Mouse (Mus musculus): Measurements from ENCODE around the gene Itgae. TPM values are rescaled to one million over a fixed set of nuclear protein-coding genes. Genes with fewer than 3 reads are reported as not detected.
"Not testable (repeated sequence)": the region's sequence is repeated elsewhere in the genome, so short reads cannot be mapped to it uniquely, and the experiment has no call there.

Itgae gene
- total and polyA plus RNA-seq, 3 experiments = 0.14 to 0.37 (median 0.16) TPM

DNA sequence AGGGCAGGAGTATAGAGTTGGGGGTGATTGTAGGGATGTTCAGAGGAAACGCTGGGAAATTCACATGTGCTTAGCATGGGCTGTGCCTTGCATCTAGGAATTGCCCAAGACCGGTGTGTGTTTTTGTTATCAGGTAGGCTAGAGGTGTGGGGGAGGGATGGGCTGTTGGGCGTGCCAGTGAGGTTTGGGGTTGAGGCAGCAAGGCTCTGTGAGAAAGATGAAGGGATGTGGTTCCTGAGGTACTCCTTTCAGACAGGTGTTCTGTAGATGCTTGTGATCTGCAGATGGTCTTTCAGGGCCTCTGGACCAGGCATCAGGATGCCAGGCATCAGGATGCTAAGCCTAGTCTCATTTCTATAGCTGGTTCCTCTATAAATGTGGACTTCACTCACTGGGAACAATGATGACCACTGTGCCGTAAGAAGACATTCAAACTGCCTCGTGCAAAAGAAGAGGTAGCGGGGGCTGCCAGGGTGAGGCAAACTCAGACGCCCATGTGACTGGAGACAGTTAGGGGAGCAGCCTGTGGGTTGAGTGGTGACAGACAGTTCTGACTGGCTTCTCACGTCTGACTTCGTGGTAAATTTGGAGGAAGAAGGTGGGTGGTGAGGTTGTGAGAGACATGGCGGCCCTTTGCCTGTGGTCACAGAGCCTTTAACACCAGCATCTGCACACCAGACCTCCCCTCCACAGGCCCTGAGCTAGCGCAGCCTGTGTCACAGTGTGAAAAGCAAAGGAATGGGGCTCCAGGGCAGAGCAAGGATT, 4.0 kb downstream of the Itgae start:
- no peak overlapping the region for H3K9ac ChIP-seq (ENCODE audit: low read depth, low read length)
- H3K27ac ChIP-seq = no peak overlapping the region
- H3K4me3 ChIP-seq = no peak overlapping the region
- no peaks in the 10 kb centered on the region for H3K27me3 ChIP-seq (ENCODE audit: control insufficient read depth, insufficient read depth, low read length)
- DNase-seq = no peak
- H3K36me3 ChIP-seq (ENCODE audit: control insufficient read depth, insufficient read depth, low read length) = no peaks in the 10 kb centered on the region
- WGBS = 75% methylated on average over 11 of the region's 11 CpGs
- no peaks in the 10 kb centered on the region for H3K79me2 ChIP-seq (replicated peaks; ENCODE audit: control insufficient read depth, insufficient read depth, low read length)
- no peak for TF ChIP-seq CTCF (IDR thresholded peaks at IDR 0.05)
- TF ChIP-seq POLR2A (IDR thresholded peaks at IDR 0.05; ENCODE audit: insufficient read depth, low read depth, low read length) = no peak
- TF ChIP-seq EP300 (IDR thresholded peaks at IDR 0.05; ENCODE audit: insufficient read depth, low read depth, low read length) = no peak
- intact Hi-C loops (cut with DNase I) = no loop called here
- no peaks in the 10 kb centered on the region for H3K4me1 ChIP-seq (ENCODE audit: control insufficient read depth, insufficient read depth, low read length)

DNA sequence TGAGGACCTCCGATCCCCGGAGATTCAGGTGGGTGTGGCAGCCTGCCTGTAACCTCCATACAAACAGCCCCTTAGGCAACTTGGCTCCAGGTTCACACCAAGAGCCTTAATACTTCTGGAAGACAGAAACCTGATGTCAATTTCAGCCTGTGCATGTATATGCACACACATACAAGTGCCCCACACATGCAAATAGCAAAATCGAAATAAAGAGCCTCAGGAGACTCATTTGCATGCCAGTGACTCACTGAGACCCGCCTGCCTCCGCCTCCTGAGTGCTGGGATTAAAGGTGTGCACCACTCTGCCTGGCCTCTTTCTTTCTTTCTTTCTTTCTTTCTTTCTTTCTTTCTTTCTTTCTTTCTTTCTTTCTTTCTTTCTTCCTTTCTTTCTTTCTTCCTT, 8.5 kb downstream of the Itgae start:
- H3K4me3 ChIP-seq = no peak overlapping the region
- H3K27me3 ChIP-seq (ENCODE audit: control insufficient read depth, insufficient read depth, low read length) = no peaks in the 10 kb centered on the region
- 70% methylated on average over 5 of the region's 5 CpGs for WGBS
- no peaks in the 10 kb centered on the region for H3K36me3 ChIP-seq (ENCODE audit: control insufficient read depth, insufficient read depth, low read length)
- no peak for TF ChIP-seq EP300 (IDR thresholded peaks at IDR 0.05; ENCODE audit: insufficient read depth, low read depth, low read length)
- TF ChIP-seq CTCF (IDR thresholded peaks at IDR 0.05) = no peak
- no peak for TF ChIP-seq POLR2A (IDR thresholded peaks at IDR 0.05; ENCODE audit: insufficient read depth, low read depth, low read length)
- no peaks in the 10 kb centered on the region for H3K79me2 ChIP-seq (replicated peaks; ENCODE audit: control insufficient read depth, insufficient read depth, low read length)
- H3K9ac ChIP-seq (ENCODE audit: low read depth, low read length) = no peak overlapping the region
- H3K27ac ChIP-seq = no peak overlapping the region
- H3K4me1 ChIP-seq (ENCODE audit: control insufficient read depth, insufficient read depth, low read length) = peaks cover 2% of the 10 kb centered on the region
- no peak for DNase-seq
- intact Hi-C loops (cut with DNase I) = no loop called here

DNA sequence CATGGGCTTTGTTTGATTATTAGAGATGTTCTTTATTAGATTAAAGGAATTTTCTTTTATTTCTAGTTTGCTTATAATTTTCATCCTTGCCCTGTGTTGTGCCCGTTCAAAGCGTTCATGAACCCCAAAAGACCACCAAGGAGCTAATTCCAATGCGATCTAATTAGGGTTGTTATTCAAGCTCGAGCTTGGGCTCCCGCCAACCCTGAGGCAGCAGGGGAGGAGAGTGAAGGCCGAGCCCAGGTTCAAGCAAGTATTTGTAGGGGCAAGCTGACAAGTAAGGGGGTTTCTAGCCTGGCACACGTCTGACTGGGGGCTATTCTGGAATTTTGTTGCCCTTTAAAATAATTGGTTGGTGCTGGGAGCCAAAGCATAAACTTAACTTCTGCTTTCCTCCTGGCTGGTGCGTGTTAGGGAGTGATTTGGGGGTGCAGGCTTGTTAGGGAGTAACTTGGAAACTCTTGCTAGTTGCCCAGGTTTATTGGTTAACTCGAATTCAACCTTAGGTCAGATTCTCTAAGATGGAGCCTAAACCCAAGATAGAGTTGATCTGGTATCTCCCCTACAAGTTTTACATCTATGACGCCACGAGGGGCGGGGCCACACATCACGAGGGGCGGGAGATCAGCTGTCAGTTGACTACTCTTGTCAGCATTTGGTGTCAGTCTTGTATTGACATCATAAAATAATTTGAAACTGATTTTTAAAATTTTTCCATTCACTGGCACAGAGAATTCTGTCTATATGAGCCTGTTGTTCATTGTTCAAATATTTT, 9.8 kb downstream of the Itgae start:
- Histone ChIP-seq H3K27me3 (ENCODE audit: control insufficient read depth, insufficient read depth, low read length) (no peaks in the 10 kb centered on the region), H3K4me3 (no peak overlapping the region), H3K36me3 (ENCODE audit: control insufficient read depth, insufficient read depth, low read length) (no peaks in the 10 kb centered on the region), H3K4me1 (ENCODE audit: control insufficient read depth, insufficient read depth, low read length) (peaks cover 2% of the 10 kb centered on the region), H3K79me2 (replicated peaks; ENCODE audit: control insufficient read depth, insufficient read depth, low read length) (no peaks in the 10 kb centered on the region), H3K9ac (ENCODE audit: low read depth, low read length) (no peak overlapping the region), H3K27ac (no peak overlapping the region)
- intact Hi-C loops (cut with DNase I) = no loop called here
- 80% methylated on average over 14 of the region's 14 CpGs for WGBS
- no peak for DNase-seq
- TF ChIP-seq EP300 (IDR thresholded peaks at IDR 0.05; ENCODE audit: insufficient read depth, low read depth, low read length) (no peak), CTCF (IDR thresholded peaks at IDR 0.05) (no peak), POLR2A (IDR thresholded peaks at IDR 0.05; ENCODE audit: insufficient read depth, low read depth, low read length) (no peak)

DNA sequence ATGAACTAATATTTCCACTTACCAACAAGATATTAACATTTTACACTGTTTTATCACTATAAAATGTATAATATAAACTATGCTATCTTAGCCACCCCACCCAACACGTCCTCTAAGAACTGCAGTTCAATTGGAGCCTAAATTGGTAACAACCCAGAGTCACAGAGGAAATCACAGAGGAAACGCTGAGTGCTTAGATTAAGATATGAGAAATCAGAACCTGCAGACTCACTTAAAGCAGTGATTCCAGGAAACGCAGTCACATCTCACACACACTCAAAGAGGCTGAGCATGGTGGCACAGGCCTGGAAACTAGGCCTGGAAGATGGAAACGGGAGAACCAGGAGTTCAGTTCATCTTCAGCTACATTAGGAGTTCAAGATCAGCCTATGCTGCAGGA, 10.9 kb downstream of the Itgae start:
- no peak for DNase-seq
- Histone ChIP-seq H3K27me3 (ENCODE audit: control insufficient read depth, insufficient read depth, low read length) (no peaks in the 10 kb centered on the region), H3K4me3 (no peak overlapping the region), H3K79me2 (replicated peaks; ENCODE audit: control insufficient read depth, insufficient read depth, low read length) (no peaks in the 10 kb centered on the region), H3K27ac (no peak overlapping the region), H3K36me3 (ENCODE audit: control insufficient read depth, insufficient read depth, low read length) (no peaks in the 10 kb centered on the region), H3K9ac (ENCODE audit: low read depth, low read length) (no peak overlapping the region), H3K4me1 (ENCODE audit: control insufficient read depth, insufficient read depth, low read length) (peaks cover 2% of the 10 kb centered on the region)
- intact Hi-C loops (cut with DNase I) = no loop called here
- TF ChIP-seq EP300 (IDR thresholded peaks at IDR 0.05; ENCODE audit: insufficient read depth, low read depth, low read length) (no peak), CTCF (IDR thresholded peaks at IDR 0.05) (no peak), POLR2A (IDR thresholded peaks at IDR 0.05; ENCODE audit: insufficient read depth, low read depth, low read length) (no peak)
- WGBS = 40% methylated on average over 4 of the region's 4 CpGs

DNA sequence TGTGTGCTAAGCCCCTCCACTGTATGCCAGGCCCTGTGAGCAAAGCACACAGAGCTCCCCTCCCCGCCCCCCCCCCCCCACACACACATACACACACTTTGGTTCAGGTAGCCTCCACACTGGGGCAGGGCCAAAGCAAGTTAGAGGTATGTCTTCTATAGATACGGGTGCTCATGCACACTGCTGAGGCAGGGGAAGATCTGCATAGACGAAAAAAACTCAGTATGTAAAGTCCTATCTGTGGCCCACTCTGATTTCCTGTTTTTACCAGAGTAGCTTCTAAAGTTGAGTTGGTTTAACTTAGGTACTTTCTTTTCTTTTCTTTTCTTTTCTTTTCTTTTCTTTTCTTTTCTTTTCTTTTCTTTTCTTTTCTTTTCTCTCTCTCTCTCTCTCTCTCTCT, 14.9 kb downstream of the Itgae start:
- H3K27me3 ChIP-seq (ENCODE audit: control insufficient read depth, insufficient read depth, low read length) = no peaks in the 10 kb centered on the region
- H3K4me1 ChIP-seq (ENCODE audit: control insufficient read depth, insufficient read depth, low read length) = peaks cover 2% of the 10 kb centered on the region
- H3K9ac ChIP-seq (ENCODE audit: low read depth, low read length) = no peak overlapping the region
- no peak for DNase-seq
- no peak overlapping the region for H3K4me3 ChIP-seq
- no peaks in the 10 kb centered on the region for H3K79me2 ChIP-seq (replicated peaks; ENCODE audit: control insufficient read depth, insufficient read depth, low read length)
- no peaks in the 10 kb centered on the region for H3K36me3 ChIP-seq (ENCODE audit: control insufficient read depth, insufficient read depth, low read length)
- 66% methylated on average over 3 of the region's 3 CpGs for WGBS
- TF ChIP-seq CTCF (IDR thresholded peaks at IDR 0.05) (no peak), POLR2A (IDR thresholded peaks at IDR 0.05; ENCODE audit: insufficient read depth, low read depth, low read length) (no peak), EP300 (IDR thresholded peaks at IDR 0.05; ENCODE audit: insufficient read depth, low read depth, low read length) (no peak)
- no peak overlapping the region for H3K27ac ChIP-seq
- intact Hi-C loops (cut with DNase I) = loop anchor here (5.0 kb wide), 1 partner anchor 98 kb away; no protein-coding TSS in a partner anchor

DNA sequence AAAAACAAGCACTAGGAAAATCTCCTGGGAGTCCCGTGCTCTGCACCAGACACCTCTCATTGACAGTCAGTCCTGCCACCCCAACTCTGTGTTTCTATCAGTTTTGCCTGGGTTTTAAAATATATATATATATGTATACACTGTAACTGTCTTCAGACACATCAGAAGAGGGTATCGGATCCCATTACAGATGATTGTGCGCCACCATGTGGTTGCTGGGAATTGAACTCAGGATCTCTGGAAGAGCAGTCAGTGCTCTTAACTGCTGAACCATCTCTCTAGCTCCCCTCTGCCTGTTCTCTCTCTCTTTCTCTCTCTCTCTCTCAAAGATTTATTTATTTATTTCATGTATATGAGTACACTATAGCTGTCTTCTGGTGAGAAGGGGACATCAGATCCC, 17.0 kb downstream of the Itgae start:
- H3K4me3 ChIP-seq; H3K9ac ChIP-seq (ENCODE audit: low read depth, low read length); H3K27me3 ChIP-seq (ENCODE audit: control insufficient read depth, insufficient read depth, low read length); H3K36me3 ChIP-seq (ENCODE audit: control insufficient read depth, insufficient read depth, low read length); H3K79me2 ChIP-seq (replicated peaks; ENCODE audit: control insufficient read depth, insufficient read depth, low read length); H3K4me1 ChIP-seq (ENCODE audit: control insufficient read depth, insufficient read depth, low read length); H3K27ac ChIP-seq: not testable (repeated sequence)
- DNase-seq = peak in 1 of 2 experiments; percentile 46
- TF ChIP-seq CTCF (IDR thresholded peaks at IDR 0.05) = peak; percentile 66
- intact Hi-C loops (cut with DNase I) = loop anchor here (1.0 to 5.0 kb wide), 2 partner anchors 35 to 100 kb away; no protein-coding TSS in a partner anchor
- WGBS = 35% methylated on average over 3 of the region's 3 CpGs
